Mouse (Mus musculus) embryonic facial prominence, embryonic 10.5 days (tissue): ENCODE measurements at regions not wholly inside any gene's neighbourhood (a gene's known extent, or its start where the extent isn't known, plus 50 kb on each side); places are given as distances from the start of the nearest gene placed in this dataset.
A peak's percentile ranks its signal among the peaks of the same experiment; 100 is the strongest.
"Not testable (repeated sequence)": the region's sequence is repeated elsewhere in the genome, so short reads cannot be mapped to it uniquely, and the experiment has no call there.

Experiments
- DNase-seq: peaks from one replicate; pipeline ENCODE4 v3.0.0-alpha.2; 2017; ENCODE audit warnings: low spot score
- H3K27ac ChIP-seq: fragments of 300-500 bp; sonication (generic); replicated peaks from 2 replicates; pipeline ENCODE4 v1.5.1; 2016; ENCODE audit warnings: mild to moderate bottlenecking
- H3K27me3 ChIP-seq: fragments of 300-500 bp; sonication (generic); replicated peaks from 2 replicates; pipeline ENCODE4 v1.6.1; 2016; ENCODE audit warnings: low read depth, mild to moderate bottlenecking; ENCODE audit not compliant: poor library complexity, severe bottlenecking
- H3K36me3 ChIP-seq: fragments of 300-500 bp; sonication (generic); replicated peaks from 2 replicates; pipeline ENCODE4 v1.6.1; 2016; ENCODE audit warnings: mild to moderate bottlenecking, moderate library complexity
- H3K4me1 ChIP-seq: fragments of 300-500 bp; sonication (generic); 2 replicates; pipeline ENCODE4 v1.6.1; 2016
- H3K4me3 ChIP-seq: fragments of 300-500 bp; sonication (generic); 2 replicates; pipeline ENCODE4 v1.5.1; 2016; ENCODE audit warnings: mild to moderate bottlenecking, moderate library complexity
- H3K9me3 ChIP-seq: fragments of 300-500 bp; sonication (generic); 2 replicates; pipeline ENCODE4 v1.6.1; 2016; ENCODE audit warnings: mild to moderate bottlenecking
- WGBS: fragments of 180-500 bp; shearing (Covaris S2); methylation state at CpG from one replicate; pipeline ENCODE4 v1.1.7; 2016; 5-methylcytosine and 5-hydroxymethylcytosine counted together

GRCm38 (mm10) chr3:155824863-155825262, 731.6 kb downstream of the Lrriq3 start:
- no peak overlapping the region for H3K4me3 ChIP-seq
- WGBS: 94% methylated on average over 2 of the region's 2 CpGs

GRCm38 (mm10) chr3:155866286-155866685, 695.3 kb upstream of the Negr1 start:
- no peaks in the 10 kb centered on the region for H3K9me3 ChIP-seq
- no peak for DNase-seq
- no peaks in the 10 kb centered on the region for H3K4me1 ChIP-seq
- no peak overlapping the region for H3K27ac ChIP-seq
- no peaks in the 10 kb centered on the region for H3K27me3 ChIP-seq
- H3K36me3 ChIP-seq: no peaks in the 10 kb centered on the region
- no peak overlapping the region for H3K4me3 ChIP-seq

More at GRCm38 (mm10) chr3:155824863-155825262, 731.6 kb downstream of the Lrriq3 start:
- no peaks in the 10 kb centered on the region for H3K4me1 ChIP-seq
- no peaks in the 10 kb centered on the region for H3K36me3 ChIP-seq
- no peaks in the 10 kb centered on the region for H3K9me3 ChIP-seq
- no peak overlapping the region for H3K27ac ChIP-seq
- H3K27me3 ChIP-seq: no peaks in the 10 kb centered on the region
- no peak for DNase-seq

- WGBS: 95% methylated on average over 3 of the region's 3 CpGs
- no peaks in the 10 kb centered on the region for H3K4me1 ChIP-seq
- H3K27me3 ChIP-seq: no peaks in the 10 kb centered on the region
- no peak overlapping the region for H3K27ac ChIP-seq
- no peaks in the 10 kb centered on the region for H3K36me3 ChIP-seq
- no peak overlapping the region for H3K4me3 ChIP-seq
- H3K9me3 ChIP-seq: no peaks in the 10 kb centered on the region
- DNase-seq: no peak
Measured at GRCm38 (mm10) chr3:155875696-155876095, 685.9 kb upstream of the Negr1 start.

- Histone ChIP-seq H3K9me3 (no peaks in the 10 kb centered on the region), H3K27ac (no peak overlapping the region), H3K4me1 (no peaks in the 10 kb centered on the region), H3K36me3 (no peaks in the 10 kb centered on the region), H3K4me3 (no peak overlapping the region), H3K27me3 (no peaks in the 10 kb centered on the region)
- 86% methylated on average over 2 of the region's 2 CpGs for WGBS
- DNase-seq: no peak
Measured at GRCm38 (mm10) chr3:155878401-155878800, 683.2 kb upstream of the Negr1 start.

GRCm38 (mm10) chr3:155880722-155881121, 680.9 kb upstream of the Negr1 start:
- Histone ChIP-seq H3K4me1 (no peaks in the 10 kb centered on the region), H3K27ac (no peak overlapping the region), H3K4me3 (no peak overlapping the region), H3K27me3 (no peaks in the 10 kb centered on the region), H3K9me3 (no peaks in the 10 kb centered on the region), H3K36me3 (no peaks in the 10 kb centered on the region)
- DNase-seq: no peak
- 87% methylated on average over 4 of the region's 4 CpGs for WGBS

- H3K36me3 ChIP-seq: no peaks in the 10 kb centered on the region
- no peaks in the 10 kb centered on the region for H3K4me1 ChIP-seq
- no peak overlapping the region for H3K27ac ChIP-seq
- H3K27me3 ChIP-seq: no peaks in the 10 kb centered on the region
- no peak for DNase-seq
- H3K4me3 ChIP-seq: no peak overlapping the region
- no peaks in the 10 kb centered on the region for H3K9me3 ChIP-seq
- WGBS: 84% methylated on average over 6 of the region's 6 CpGs
Measured at GRCm38 (mm10) chr3:155915981-155916380, 645.6 kb upstream of the Negr1 start.

- no peak overlapping the region for H3K4me3 ChIP-seq
- H3K36me3 ChIP-seq: no peaks in the 10 kb centered on the region
- DNase-seq: no peak
- H3K27me3 ChIP-seq: no peaks in the 10 kb centered on the region
- H3K9me3 ChIP-seq: no peaks in the 10 kb centered on the region
- H3K4me1 ChIP-seq: no peaks in the 10 kb centered on the region
- no peak overlapping the region for H3K27ac ChIP-seq
- WGBS: 89% methylated on average over 2 of the region's 2 CpGs
Measured at GRCm38 (mm10) chr3:155942896-155943295, 618.7 kb upstream of the Negr1 start.

GRCm38 (mm10) chr3:155944042-155944735, 617.4 kb upstream of the Negr1 start:
- Histone ChIP-seq H3K27me3 (no peaks in the 10 kb centered on the region), H3K27ac (no peak overlapping the region), H3K4me3 (no peak overlapping the region), H3K4me1 (no peaks in the 10 kb centered on the region), H3K9me3 (no peaks in the 10 kb centered on the region), H3K36me3 (no peaks in the 10 kb centered on the region)
- 73% methylated on average over 2 of the region's 2 CpGs for WGBS
- DNase-seq: no peak

- DNase-seq: no peak
- H3K9me3 ChIP-seq: no peaks in the 10 kb centered on the region
- no peaks in the 10 kb centered on the region for H3K27me3 ChIP-seq
- H3K36me3 ChIP-seq: no peaks in the 10 kb centered on the region
- no peak overlapping the region for H3K4me3 ChIP-seq
- 97% methylated on average over 2 of the region's 2 CpGs for WGBS
- H3K4me1 ChIP-seq: no peaks in the 10 kb centered on the region
- no peak overlapping the region for H3K27ac ChIP-seq
Measured at GRCm38 (mm10) chr3:155945188-155945587, 616.4 kb upstream of the Negr1 start.

- not testable (repeated sequence) for H3K36me3 ChIP-seq, H3K4me3 ChIP-seq, H3K4me1 ChIP-seq, H3K27ac ChIP-seq, H3K9me3 ChIP-seq, H3K27me3 ChIP-seq
- WGBS: 61% methylated on average over 2 of the region's 2 CpGs
- peak; percentile 8 for DNase-seq
Measured at GRCm38 (mm10) chr3:155962496-155962895, 599.1 kb upstream of the Negr1 start.

GRCm38 (mm10) chr3:155979636-155980035, 582.0 kb upstream of the Negr1 start:
- Histone ChIP-seq H3K27ac (no peak overlapping the region), H3K9me3 (no peaks in the 10 kb centered on the region), H3K36me3 (no peaks in the 10 kb centered on the region), H3K27me3 (no peaks in the 10 kb centered on the region), H3K4me3 (no peak overlapping the region), H3K4me1 (no peaks in the 10 kb centered on the region)
- DNase-seq: no peak
- WGBS: 73% methylated on average over 2 of the region's 2 CpGs

GRCm38 (mm10) chr3:155994044-155994443, 567.5 kb upstream of the Negr1 start:
- H3K27ac ChIP-seq: no peak overlapping the region
- no peak overlapping the region for H3K4me3 ChIP-seq
- H3K36me3 ChIP-seq: no peaks in the 10 kb centered on the region
- DNase-seq: no peak
- no peaks in the 10 kb centered on the region for H3K4me1 ChIP-seq
- H3K27me3 ChIP-seq: no peaks in the 10 kb centered on the region
- H3K9me3 ChIP-seq: no peaks in the 10 kb centered on the region
- WGBS: 73% methylated on average over 2 of the region's 2 CpGs

GRCm38 (mm10) chr3:156017676-156018230, 543.8 kb upstream of the Negr1 start:
- Histone ChIP-seq H3K27ac (no peak overlapping the region), H3K27me3 (no peaks in the 10 kb centered on the region), H3K4me1 (no peaks in the 10 kb centered on the region), H3K36me3 (no peaks in the 10 kb centered on the region), H3K9me3 (no peaks in the 10 kb centered on the region), H3K4me3 (no peak overlapping the region)
- WGBS: 70% methylated on average over 7 of the region's 7 CpGs
- DNase-seq: no peak
